Mouse (Mus musculus): ENCODE results near the gene Fam166b.

Fam166b gene

DNA sequence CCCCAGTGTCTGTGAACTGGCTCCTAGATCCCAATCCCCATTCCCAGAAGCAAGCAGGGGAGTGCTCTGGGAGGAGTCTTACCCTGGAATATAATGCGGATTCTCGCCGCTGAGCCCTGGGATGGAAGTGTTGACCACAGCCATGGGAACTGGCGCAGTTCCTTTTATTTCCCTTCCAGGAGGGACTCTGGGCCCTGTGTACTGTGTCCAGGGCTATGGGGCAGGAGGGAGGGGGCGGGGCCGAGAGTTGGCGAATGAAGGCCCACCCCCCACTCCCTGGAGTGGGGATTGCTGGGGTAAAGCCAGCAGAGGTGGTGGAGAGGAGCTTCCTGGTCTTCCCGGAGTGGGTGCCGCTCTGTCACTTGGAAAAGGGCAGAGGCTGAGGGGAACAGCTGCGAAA is at the start of gene Fam166b:
Fam166b (minus strand) TSS at position 189 of the 400 bp plus-strand sequence.
- no peak for DNase-seq (ENCODE audit: low spot score in 2 of 2)

DNA sequence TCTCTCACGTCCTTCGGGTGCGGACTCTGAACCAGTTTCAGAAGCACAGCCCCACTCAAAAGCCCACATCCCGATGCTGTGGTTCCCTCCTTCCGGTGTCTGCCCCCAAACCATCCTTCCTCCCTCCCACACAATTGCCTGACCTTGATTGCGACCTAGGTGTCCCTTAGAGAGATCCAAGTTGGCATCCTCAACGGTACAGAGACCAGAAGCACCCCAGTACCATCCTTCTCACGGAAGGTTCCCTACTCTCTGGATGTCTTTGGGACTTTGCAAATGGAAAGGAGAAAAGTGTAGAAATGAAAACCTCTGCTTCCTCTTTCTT is 49.6 kb upstream of the Fam166b start:
- DNase-seq (ENCODE audit: low spot score in 2 of 2): no peak

DNA sequence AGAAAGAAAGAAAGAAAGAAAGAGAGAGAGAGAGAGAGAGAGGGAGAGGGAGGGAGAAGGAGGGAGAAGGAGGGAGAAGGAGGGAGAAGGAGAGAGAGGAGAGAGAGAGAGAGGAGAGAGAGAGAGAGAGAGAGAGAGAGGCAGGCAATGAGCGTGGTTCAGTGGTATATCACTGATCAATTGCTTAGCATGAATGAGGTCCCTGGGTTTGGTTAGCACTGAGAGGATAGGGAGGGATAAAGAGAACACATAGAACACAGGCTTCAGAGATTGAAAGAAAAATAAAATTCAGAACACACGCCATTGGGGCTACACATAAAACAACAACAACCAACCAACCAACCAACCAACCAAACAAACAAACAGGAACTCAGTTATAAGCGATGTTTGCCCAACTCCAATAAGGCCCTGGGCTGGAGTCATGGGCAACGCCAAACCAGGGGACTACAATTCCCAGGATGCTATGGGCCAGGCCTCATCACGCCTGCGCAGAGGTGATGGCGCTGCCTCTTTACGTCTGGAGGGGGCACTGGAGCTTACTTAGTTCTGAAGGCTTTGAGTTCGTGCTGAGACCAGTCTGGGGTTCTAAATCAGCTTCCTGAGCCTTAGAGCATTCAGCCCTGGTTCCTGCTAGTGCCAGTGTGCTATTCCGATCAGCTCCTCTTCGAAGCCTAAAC is 49.1 kb upstream of the Fam166b start:
- DNase-seq (ENCODE audit: low spot score in 2 of 2): peak; percentile 71 to 87

DNA sequence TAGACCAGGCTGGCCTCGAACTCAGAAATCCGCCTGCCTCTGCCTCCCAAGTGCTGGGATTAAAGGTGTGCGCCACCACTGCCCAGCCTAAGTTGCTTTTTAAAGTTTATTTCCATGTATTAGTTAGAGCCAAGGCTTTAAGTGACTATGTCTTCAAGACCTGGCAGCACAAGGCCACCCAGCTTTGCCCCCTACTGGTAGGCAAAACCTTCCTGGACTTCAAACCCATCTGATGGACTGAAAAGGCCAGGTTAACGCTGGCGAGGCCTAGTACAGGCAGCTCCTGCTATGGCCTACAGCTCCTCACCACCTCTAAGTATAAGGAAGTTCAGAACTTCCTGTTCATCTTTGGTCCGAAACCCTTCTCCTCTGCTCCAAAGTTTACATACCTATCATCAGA is 47.7 kb upstream of the Fam166b start:
- DNase-seq (ENCODE audit: low spot score in 2 of 2): no peak

DNA sequence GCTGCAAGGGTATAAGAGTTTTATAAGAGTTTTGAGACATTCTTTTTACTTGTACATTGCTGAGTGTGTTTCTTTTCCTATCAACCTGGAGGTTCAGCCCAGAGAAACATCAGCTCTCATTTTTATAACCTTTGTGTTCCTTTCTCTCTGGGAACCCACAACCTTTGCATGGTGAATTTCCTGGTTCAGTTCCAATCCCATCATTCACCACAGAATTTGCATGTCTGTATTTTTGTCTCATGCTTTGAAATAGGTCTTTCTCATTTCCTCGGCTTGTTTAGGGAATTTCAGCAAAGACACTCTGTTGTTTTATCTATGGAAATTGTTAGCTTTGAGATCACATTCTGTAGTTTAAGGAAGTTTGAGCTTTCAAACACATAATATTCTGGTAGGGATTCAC is 44.7 kb upstream of the Fam166b start:
- DNase-seq (ENCODE audit: low spot score in 2 of 2): no peak

DNA sequence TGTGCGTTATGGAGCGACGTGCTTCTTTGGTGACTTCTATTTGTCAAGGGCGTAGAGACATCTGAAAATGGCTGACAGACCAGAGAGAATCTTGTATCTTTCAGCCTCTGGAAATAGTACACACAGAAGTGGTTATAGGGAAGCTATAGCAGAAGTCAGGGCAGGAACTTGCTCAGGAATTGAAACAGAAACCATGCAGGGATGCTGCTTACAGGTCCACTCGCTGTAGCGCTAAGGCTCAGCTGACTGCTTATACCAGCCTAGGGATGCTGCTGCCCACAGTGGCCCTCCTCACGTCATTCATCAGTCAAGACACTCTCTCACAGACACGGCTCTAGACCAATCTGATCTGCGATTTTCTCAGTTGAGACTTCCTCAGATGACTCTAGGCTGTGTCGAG is 41.4 kb upstream of the Fam166b start:
- DNase-seq (ENCODE audit: low spot score in 2 of 2): no peak

DNA sequence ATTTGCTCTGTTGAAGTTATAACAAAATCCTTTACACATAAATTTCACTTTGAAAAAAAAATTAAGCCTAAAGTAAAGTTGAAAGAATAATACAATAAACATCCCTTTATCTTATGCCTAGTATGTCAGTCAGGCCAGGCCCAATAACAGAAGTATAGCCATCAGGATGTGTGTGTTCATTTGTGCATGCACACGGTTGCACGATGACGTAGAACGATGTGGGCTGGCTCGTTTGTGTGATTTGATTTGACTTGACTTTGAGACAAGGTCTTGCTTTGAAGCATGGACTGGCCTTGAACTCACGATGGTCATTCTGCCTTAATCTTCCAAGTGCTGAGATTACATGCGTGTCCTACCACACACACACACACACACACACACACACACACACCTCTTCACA is 37.9 kb upstream of the Fam166b start:
- no peak for DNase-seq (ENCODE audit: low spot score in 2 of 2)

DNA sequence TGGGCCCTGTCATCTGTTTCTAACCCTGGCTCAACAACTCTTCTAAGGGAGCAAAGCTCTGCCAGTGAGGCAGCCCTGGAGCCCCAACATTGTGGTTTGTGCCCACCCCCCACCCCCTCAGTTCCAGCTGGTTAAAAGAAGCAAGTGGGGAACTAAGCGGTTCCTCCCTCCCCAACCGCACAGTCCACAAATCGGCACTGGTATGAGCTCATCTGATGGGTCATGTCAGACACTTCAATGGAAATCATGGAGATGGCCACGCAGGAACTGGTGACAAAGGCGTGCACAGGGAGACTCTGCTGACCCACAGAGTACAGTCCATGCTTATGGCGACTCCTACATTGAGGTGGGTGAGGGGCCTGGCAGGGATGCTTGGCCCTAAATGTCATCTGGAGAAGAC is 37.0 kb upstream of the Fam166b start:
- DNase-seq (ENCODE audit: low spot score in 2 of 2): no peak

DNA sequence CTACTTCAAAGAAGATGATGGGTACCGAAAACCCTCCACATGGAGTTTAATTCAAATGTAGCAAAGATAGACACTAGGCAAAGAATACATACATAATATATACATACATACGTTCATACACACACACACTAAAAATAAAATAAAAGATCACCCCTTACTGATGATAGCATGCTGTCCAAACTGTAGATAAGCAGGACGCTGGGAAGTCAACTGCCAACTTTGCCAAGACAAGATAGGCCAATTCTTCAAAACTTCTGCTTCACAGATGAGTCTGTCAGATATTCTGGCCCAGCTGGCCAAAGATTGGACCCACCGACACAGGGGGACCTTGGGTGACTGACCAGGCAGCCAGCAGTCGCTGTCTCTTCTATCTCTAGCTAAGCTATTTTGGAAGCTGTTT is 34.2 kb upstream of the Fam166b start:
- DNase-seq (ENCODE audit: low spot score in 2 of 2): no peak

DNA sequence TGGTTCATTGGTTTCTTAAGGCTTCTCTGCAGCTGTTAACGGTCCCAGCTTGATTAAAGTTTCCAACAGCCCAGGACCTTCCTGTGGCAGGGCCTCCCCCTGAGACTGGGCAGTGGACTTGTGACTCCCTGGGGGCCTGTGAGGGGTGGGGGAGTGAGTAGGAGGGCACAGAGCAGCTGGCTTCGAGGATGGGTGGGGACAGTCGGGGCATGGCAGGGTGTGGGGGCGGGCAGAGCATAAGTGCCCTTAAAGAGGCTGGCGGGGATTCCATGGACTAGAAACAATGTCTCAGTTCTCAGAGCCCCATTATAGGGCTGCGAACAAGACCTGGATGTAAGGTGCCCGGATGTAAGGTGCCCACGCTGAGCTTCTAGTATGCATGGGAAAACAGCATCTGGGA is 28.2 kb upstream of the Fam166b start:
- no peak for DNase-seq (ENCODE audit: low spot score in 2 of 2)

DNA sequence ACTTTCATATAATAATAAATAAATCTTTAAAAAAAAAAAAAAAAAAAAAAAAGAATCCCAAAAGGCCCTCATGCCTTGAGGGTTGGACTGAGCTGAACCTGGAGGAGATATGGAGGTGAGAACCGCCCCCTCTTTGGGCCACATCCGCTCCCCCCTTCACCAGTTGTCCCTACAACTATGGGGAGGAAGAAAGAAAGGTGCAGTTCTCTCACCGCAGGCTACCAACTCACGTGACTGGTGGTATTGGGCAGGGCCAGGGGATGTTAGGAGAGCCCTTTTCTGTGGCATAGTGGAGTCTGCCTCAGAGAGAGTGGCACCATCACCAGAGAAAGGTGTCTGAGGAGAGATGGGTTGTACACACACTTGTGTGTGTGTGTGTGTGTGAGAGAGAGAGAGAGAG is 27.5 kb upstream of the Fam166b start:
- no peak for DNase-seq (ENCODE audit: low spot score in 2 of 2)

DNA sequence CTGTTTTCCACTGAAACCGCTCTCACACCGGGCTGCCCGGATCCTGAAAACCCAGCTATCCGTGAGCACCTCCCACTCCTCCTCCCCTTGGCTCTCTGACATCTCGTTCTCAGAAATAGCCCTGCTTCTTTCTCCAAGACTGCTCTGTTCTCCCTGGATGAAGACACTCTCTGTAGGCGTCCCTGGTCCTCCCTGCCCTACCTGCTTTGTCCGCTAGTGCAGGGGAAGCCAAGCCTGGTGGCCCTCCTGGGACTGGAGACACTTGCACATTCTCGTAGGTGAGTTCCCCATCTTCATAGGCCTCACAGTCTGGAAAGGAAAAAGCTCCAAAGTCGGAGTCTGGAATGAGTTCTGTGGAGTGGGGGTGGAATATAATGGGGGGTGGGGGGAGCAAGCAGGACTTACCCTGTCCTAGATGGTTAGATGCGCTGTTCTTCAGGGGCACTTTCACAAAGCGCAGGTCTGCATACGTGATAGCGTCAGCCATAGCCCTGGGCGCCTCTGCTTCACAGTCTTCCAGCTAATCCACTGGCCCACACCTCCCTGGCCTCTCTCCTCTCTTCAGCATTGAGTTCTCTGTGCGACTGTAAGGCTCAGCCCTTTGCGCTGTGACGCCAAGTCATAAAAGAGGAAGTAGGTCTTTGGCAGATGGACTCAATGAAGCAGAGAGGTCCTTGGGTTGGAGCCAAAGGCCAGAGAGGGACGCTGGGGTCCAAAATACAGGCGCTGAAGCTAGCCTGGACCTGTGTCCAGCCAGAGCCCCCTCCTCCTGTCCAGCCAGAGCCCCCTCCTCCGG is 25.3 kb upstream of the Fam166b start, which contains the start of gene Cd72:
Cd72 (minus strand) TSS at position 588 of the 796 bp plus-strand sequence.
- no peak for DNase-seq (ENCODE audit: low spot score in 2 of 2)

DNA sequence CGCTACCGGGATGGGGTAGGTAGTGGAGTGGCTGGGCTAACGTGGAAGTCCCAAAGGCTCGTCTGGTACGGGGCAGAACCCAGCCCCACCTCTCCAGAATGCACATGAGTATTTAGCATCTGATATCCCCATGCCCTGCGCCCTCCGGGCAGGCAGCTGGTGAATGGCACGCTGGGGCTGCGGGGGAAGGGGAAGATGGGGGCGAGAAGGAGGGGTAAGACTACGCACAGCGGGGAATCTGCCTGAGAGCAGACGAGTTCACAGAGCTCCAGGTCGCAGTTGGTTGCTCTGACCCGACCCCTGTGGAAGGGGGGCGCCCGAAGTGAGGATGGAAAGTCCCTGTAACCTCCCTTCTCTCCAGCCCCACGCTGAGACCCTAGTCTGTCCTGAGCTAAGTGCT is 24.5 kb upstream of the Fam166b start:
- DNase-seq (ENCODE audit: low spot score in 2 of 2): no peak

DNA sequence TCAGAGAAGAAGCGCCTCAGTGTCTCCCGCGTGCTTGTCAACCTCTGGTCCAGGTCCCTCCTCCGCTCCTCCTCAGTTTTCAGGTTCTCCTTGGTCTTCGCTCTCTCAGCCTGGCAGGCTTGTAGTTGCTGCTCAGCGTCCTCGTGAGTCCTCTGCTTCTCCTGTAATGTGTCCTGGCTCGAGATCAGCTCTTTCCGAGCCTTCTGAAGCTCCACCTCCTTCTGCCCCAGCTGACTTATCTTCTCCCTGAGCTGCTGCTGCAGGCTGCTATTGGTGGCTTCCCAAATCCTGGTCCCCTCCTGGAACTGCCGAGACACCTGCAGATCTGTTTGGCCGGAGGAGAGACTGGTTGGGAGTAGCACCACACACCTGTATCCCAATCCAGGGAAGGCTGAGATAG is 23.4 kb upstream of the Fam166b start:
- no peak for DNase-seq (ENCODE audit: low spot score in 2 of 2)

DNA sequence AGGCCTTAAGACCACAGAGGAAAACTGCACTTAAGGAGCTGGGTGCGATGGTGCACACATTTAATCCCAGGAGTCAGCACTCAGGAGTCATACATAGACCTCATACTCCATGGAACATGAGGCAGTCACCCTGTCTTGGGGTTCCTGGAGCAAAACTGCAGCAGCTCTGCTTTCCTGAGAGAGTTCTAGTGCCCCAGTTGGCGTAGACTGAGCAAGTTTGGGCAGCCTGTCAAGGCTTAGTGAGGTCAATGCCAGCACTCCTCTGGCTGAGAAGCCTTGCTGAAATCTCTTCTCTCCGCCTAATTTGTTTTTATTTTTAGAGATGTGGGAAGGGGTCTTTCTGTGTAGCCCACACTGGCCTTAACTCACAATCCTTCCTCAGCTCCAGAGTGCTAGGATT is 19.6 kb upstream of the Fam166b start:
- no peak for DNase-seq (ENCODE audit: low spot score in 2 of 2)

DNA sequence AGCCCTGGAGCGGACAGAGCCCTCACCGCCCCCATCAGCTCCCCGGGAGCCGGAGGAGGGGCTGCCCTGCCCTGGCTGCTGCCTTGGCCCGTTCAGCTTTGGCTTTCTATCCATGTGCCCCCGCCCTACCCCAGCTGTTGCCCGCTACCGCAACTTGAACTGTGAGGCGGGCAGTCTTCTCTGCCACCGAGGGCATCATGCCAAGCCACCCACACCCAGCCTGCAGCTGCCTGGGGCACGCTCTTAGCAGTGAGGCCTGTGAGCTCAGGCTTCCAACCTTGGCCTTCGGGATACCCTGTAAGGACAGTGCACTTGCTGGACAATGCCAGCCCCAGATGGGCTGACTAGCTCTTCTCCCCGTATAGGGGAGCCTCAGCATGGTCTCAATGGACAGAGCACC is 18.3 kb upstream of the Fam166b start:
- DNase-seq (ENCODE audit: low spot score in 2 of 2): no peak

DNA sequence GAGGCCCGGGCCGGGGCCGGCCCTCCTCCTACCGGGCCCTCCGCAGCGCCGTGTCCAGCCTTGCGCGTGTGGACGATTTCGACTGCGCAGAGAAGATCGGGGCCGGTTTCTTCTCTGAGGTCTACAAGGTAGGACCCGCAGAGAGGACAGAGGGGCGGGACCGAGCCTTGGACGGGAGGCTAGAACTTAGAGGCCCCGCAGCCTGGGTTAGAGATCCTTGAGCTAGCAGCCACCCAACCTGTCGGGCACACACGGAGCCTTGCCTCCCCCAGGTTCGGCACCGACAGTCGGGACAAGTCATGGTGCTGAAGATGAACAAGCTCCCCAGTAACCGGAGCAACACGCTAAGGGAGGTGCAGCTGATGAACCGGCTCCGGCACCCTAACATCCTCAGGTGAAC is 14.6 kb upstream of the Fam166b start:
- DNase-seq (ENCODE audit: low spot score in 2 of 2): no peak

DNA sequence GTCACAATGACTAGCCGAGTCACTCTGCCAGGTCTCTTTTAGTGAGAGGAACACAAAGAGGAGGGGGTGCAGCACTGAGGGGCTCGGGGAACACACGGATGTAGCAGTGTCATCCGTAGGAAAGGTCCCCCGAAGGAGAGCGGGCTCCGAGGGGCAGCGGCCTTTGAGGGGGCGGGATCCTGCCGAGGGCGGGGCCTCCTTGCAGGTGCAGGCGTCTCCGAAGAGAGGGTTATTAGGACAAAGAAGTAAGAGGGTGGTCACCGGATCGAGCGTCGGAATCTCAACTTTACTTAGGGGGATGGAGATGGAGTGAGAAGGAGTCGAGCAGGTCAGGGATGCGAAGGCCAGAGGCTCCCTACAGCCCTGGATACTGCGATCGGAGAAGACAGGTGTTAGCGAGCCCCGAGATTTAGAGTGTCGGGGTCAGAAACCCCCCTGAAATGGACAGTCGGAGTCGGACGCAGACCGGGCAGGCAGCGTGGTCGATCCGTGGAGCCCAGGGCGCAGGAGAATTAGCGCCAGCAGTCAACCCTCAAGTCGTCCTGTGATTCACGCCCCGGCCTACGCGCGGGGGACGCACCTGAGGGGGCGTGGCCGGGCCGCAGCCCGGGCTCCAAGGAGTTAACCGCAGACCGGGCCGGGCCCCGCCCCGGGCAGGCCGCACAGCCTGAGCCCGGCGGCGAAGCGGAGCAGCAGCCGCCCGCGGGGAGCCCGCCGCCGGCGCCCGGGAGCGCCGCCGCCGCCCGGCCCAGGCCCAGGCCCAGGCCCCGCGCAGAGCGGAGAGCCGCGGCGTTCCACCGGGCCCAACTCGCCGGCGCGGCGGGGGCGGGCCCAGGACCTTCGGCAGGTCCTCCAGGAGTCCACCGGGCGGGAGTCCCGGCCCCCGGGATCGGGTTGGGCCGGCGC is 13.8 kb upstream of the Fam166b start:
- DNase-seq (ENCODE audit: low spot score in 2 of 2): peak; percentile 70 to 76

DNA sequence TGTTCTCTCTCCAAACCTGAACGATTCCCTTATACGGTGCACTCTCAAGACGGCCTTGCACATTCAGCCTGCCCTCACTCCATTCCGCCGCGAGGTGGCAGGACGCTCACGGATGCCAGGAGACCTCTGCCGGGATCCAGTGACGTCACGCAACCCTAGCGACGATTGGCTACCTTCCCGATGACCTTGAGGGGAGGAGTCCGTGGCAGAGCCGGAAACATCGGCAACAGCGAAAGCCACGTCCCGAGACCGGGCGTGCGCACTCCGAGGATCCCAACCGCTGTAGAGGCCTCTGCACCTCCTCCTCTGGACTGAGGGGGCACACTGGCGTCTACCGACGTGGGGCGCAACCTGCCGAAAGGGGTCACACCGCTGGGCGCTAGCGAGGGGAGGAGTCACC is 13.1 kb upstream of the Fam166b start:
- peak; percentile 99 to 100 for DNase-seq (ENCODE audit: low spot score in 2 of 2)

DNA sequence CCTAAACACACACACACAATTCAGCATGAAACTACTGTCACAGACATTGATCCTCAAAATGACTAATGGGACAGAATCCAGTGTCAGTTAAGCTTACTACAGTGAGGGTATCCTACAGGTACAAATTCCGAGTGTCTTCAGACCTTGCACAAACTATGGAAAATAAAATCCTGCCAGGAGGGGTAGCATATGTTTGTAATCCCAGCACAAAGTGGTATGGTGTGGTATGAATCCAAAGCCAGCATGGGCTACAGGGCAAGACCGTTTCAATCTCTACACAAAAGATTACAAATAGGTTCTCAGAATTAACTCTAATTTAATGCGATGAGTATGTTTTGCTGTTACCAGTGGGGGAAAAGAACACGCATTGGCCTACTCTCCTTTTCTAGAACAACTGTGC is 12.7 kb upstream of the Fam166b start, which contains the start of gene Tesk1:
Tesk1 (plus strand) TSS at position 301 of the 400 bp plus-strand sequence.
- DNase-seq (ENCODE audit: low spot score in 2 of 2): no peak

DNA sequence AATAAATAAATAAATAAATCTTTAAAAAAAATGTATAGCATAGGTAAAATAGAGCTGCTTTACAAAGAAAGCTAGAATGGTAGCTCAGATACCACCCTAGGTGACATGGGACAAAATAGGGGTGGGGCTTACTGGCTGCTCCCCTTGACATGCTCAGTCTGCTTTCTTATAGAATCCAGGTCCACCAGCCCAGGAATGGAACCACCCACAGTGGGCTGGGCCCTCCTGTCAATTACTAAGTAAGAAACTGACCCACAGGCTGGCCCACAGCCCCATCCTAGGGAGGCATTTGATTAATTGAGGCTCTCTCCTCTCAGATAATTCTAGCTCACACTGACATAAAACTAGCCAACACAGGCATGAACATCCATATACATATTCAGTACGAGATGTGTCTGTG is 3.9 kb upstream of the Fam166b start:
- no peak for DNase-seq (ENCODE audit: low spot score in 2 of 2)

DNA sequence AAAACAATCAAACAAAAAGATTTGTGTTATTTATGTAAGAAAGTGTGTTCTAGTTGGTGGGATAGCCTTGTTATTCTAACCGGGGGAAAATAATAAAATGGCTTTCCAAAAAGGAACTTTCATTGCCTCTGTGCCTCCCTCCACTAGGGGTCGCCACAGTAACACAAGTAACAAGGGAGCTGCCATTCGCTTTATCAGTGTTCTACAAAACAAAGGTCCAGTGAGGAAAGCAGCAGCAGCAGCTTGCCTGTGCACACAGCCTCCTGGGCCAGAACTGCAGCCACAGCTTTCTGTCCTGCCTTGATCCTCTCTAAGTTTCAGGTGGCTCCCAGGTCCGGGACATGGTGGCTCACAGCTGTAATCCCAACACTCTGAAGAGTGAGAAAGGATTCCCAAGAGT is 2.8 kb upstream of the Fam166b start:
- peak; percentile 64 to 80 for DNase-seq (ENCODE audit: low spot score in 2 of 2)
